Mouse (Mus musculus) brain, embryonic 14.5 days (tissue): ENCODE measurements around the gene Pcyox1. TPM values are rescaled to one million over a fixed set of nuclear protein-coding genes. Genes with fewer than 3 reads are reported as not detected.

ENCODE experiments used
- DNase-seq: peaks from one replicate; pipeline ENCODE4 v3.0.0-alpha.2; 2011; ENCODE audit warnings: low read depth
- CTCF ChIP-seq: fragments of 200-500 bp; IDR thresholded peaks from 2 replicates; pipeline ENCODE4 v1.5.1; 2012; ENCODE audit warnings: inconsistent platforms, mild to moderate bottlenecking, moderate library complexity, borderline replicate concordance; ENCODE audit not compliant: insufficient read depth, insufficient read length; ENCODE audit errors: extremely low read depth
- POLR2A ChIP-seq: fragments of 200-500 bp; IDR thresholded peaks from 2 replicates; pipeline ENCODE4 v1.6.1; 2012; ENCODE audit warnings: mild to moderate bottlenecking, inconsistent platforms, borderline replicate concordance; ENCODE audit not compliant: poor library complexity, insufficient read depth, insufficient read length, severe bottlenecking; ENCODE audit errors: extremely low read depth
- polyA plus RNA-seq: library from polyadenylated mRNA; depleted of rRNA; stranded (reverse); fragments of >200 nt; gene quantifications from 2 replicates; pipeline ENCODE4 v1.2.3, GENCODE M21; 2012

The Pcyox1 gene
- polyA plus RNA-seq, 1 experiment, result 71.4 TPM

GRCm38 (mm10) chr6:86406306-86406705 lies 9.4 kb upstream of the Pcyox1 start:
- TF ChIP-seq POLR2A (no peak), CTCF (no peak)
- DNase-seq, result peak; percentile 20

GRCm38 (mm10) chr6:86404996-86405395 lies 8.0 kb upstream of the Pcyox1 start:
- peak; percentile 62 for DNase-seq
- no peak for TF ChIP-seq POLR2A

GRCm38 (mm10) chr6:86404100-86404861 lies 7.3 kb upstream of the Pcyox1 start, which contains the start of gene Tia1:
Gene Tia1 (plus strand): TSS chr6:86404219.
- TF ChIP-seq POLR2A, result peak; percentile 69; the same call in 1 of the 2 replicates
- no peak for TF ChIP-seq CTCF
- DNase-seq, result peak; percentile 99

- DNase-seq, result peak; percentile 93
- no peak for TF ChIP-seq CTCF
- TF ChIP-seq POLR2A, result no peak
These were observed 6.8 kb upstream of the Pcyox1 start for GRCm38 (mm10) chr6:86403728-86404099.

GRCm38 (mm10) chr6:86402681-86403607 lies 6.0 kb upstream of the Pcyox1 start:
- no peak for TF ChIP-seq POLR2A
- no peak for TF ChIP-seq CTCF
- DNase-seq, result no peak

- TF ChIP-seq CTCF (peak; percentile 70; the same call in 1 of the 2 replicates), POLR2A (no peak)
- DNase-seq, result peak; percentile 84
These were observed 4.0 kb upstream of the Pcyox1 start for GRCm38 (mm10) chr6:86400972-86401371.

GRCm38 (mm10) chr6:86399995-86400394 lies 3.0 kb upstream of the Pcyox1 start:
- no peak for DNase-seq
- TF ChIP-seq POLR2A (no peak), CTCF (no peak)

- TF ChIP-seq CTCF (no peak), POLR2A (no peak)
- no peak for DNase-seq
These were observed 2.0 kb upstream of the Pcyox1 start for GRCm38 (mm10) chr6:86398986-86399385.

- DNase-seq, result no peak
- TF ChIP-seq POLR2A (no peak), CTCF (no peak)
These were observed 465 bp upstream of the Pcyox1 start for GRCm38 (mm10) chr6:86397257-86397980.

- TF ChIP-seq POLR2A (no peak), CTCF (no peak)
- DNase-seq, result peak; percentile 13
These were observed 985 bp downstream of the Pcyox1 start for GRCm38 (mm10) chr6:86395969-86396368.

GRCm38 (mm10) chr6:86395021-86395420 lies 1.9 kb downstream of the Pcyox1 start:
- DNase-seq, result no peak
- no peak for TF ChIP-seq CTCF
- no peak for TF ChIP-seq POLR2A
